Mouse (Mus musculus) MEL (cell line): ENCODE measurements around the gene Trim3.

Experiments
- CTCF ChIP-seq, 3 experiments: IDR thresholded peaks in 2 of 3; conservative IDR thresholded peaks in 1 of 3; 2 replicates each; pipeline ENCODE4 v1.5.1; 2011 to 2012; ENCODE audit warnings: low read length in 3 of 3, low read depth in 2 of 3, mild to moderate bottlenecking in 2 of 3, improper control_type of control experiment in 1 of 3, inconsistent platforms in 1 of 3, mixed read lengths in 1 of 3, moderate library complexity in 1 of 3; ENCODE audit not compliant: control insufficient read depth in 1 of 3, insufficient read depth in 1 of 3, poor library complexity in 1 of 3, severe bottlenecking in 1 of 3
- GABPA ChIP-seq: IDR thresholded peaks from 2 replicates; pipeline ENCODE4 v1.6.1; 2012; ENCODE audit warnings: low read depth, mild to moderate bottlenecking, inconsistent platforms, low read length, improper control_type of control experiment, moderate library complexity
- HCFC1 ChIP-seq: IDR thresholded peaks from 2 replicates; pipeline ENCODE4 v1.6.1; 2012; ENCODE audit warnings: low read depth, mild to moderate bottlenecking, inconsistent platforms, low read length, improper control_type of control experiment, moderate library complexity
- MAX ChIP-seq: IDR thresholded peaks from 2 replicates; pipeline ENCODE4 v1.6.1; 2011; ENCODE audit warnings: low read length, improper control_type of control experiment
- POLR2A ChIP-seq, 2 experiments: IDR thresholded peaks; 2 replicates each; pipeline ENCODE4 v1.6.1; 2011 to 2012; ENCODE audit warnings: low read length in 2 of 2, mild to moderate bottlenecking in 2 of 2, control low read depth in 1 of 2, improper control_type of control experiment in 1 of 2, low read depth in 1 of 2, moderate library complexity in 1 of 2; ENCODE audit not compliant: control insufficient read depth in 1 of 2, insufficient read depth in 1 of 2, poor library complexity in 1 of 2
- TAL1 ChIP-seq: IDR thresholded peaks from 2 replicates; pipeline ENCODE4 v1.6.1; 2012; ENCODE audit warnings: mild to moderate bottlenecking, inconsistent platforms, low read length, moderate library complexity, mixed read lengths

DNA sequence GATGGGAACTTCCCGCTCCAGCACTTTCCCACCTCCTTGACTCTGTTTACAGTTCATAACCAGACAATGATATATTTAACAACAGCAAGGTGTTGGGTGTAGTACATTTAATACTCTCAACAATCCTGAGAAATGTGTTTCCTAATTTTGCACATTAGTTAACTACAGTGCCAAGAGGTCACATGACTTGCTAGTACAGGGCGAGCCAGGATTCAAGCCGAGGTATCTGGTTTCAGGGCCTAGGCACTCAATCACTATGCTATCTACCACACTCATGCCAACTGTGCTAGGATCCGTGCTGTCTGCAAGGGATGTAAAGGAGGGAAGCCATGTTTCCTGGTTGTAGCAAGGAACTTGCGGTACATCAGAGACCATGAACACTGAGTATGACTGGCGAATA, 16.8 kb downstream of the Trim3 start:
- TF ChIP-seq MAX (no peak), CTCF (IDR thresholded peaks at IDR 0.05 in 2 of 3, conservative IDR thresholded peaks at IDR 0.05 in 1 of 3; ENCODE audit: control insufficient read depth in 1 of 3, insufficient read depth in 1 of 3, low read depth in 2 of 3, low read length in 3 of 3, poor library complexity in 1 of 3, severe bottlenecking in 1 of 3) (no peak), POLR2A (IDR thresholded peaks at IDR 0.05; ENCODE audit: control insufficient read depth in 1 of 2, insufficient read depth in 1 of 2, low read depth in 1 of 2, low read length in 2 of 2, poor library complexity in 1 of 2) (no peak), TAL1 (no peak), HCFC1 (no peak), GABPA (no peak)
